Mouse (Mus musculus) MEL (cell line): ENCODE data around the gene Mul1. TPM values are rescaled to one million over a fixed set of nuclear protein-coding genes. Genes with fewer than 3 reads are reported as not detected.

ENCODE experiments used
- DNase-seq: peaks from one replicate; pipeline ENCODE4 v3.0.0; 2011; ENCODE audit warnings: low read depth, low spot score
- H3K27ac ChIP-seq: 2 replicates; pipeline ENCODE4 v1.5.1; 2012; ENCODE audit warnings: low read depth, mild to moderate bottlenecking, control low read depth, low read length, moderate library complexity; ENCODE audit not compliant: control insufficient read depth
- H3K27me3 ChIP-seq, 2 experiments: fragments of 150-350 bp in 1 of 2; sonication (generic) in 1 of 2; 2 replicates each; pipeline ENCODE4 v1.6.1; 2012; ENCODE audit warnings: low read length in 2 of 2, mild to moderate bottlenecking in 2 of 2, improper control_type of control experiment in 1 of 2, moderate library complexity in 1 of 2; ENCODE audit not compliant: insufficient read depth in 2 of 2, control insufficient read depth in 1 of 2
- H3K36me3 ChIP-seq, 2 experiments: 2 replicates each; pipeline ENCODE4 v1.6.1; 2012 to 2014; ENCODE audit warnings: low read length in 2 of 2, improper control_type of control experiment in 1 of 2, inconsistent platforms in 1 of 2, mild to moderate bottlenecking in 1 of 2; ENCODE audit not compliant: insufficient read depth in 2 of 2, control insufficient read depth in 1 of 2
- H3K4me1 ChIP-seq, 2 experiments: fragments of 150-350 bp in 1 of 2; sonication (generic) in 1 of 2; 2 replicates each; pipeline ENCODE4 v1.6.1; 2012; ENCODE audit warnings: low read length in 2 of 2, improper control_type of control experiment in 1 of 2, mild to moderate bottlenecking in 1 of 2; ENCODE audit not compliant: insufficient read depth in 2 of 2, control insufficient read depth in 1 of 2
- H3K4me3 ChIP-seq, 2 experiments: fragments of 150-350 bp in 1 of 2; sonication (generic) in 1 of 2; 2 replicates each; pipeline ENCODE4 v1.5.1; 2012; ENCODE audit warnings: low read depth in 2 of 2, low read length in 2 of 2, mild to moderate bottlenecking in 2 of 2, moderate library complexity in 2 of 2, control low read depth in 1 of 2, improper control_type of control experiment in 1 of 2; ENCODE audit not compliant: control insufficient read depth in 1 of 2, insufficient read depth in 1 of 2
- H3K79me2 ChIP-seq: 2 replicates; pipeline ENCODE4 v1.6.1; 2012; ENCODE audit warnings: mild to moderate bottlenecking, low read length, moderate library complexity; ENCODE audit not compliant: control insufficient read depth, poor library complexity, insufficient read depth
- H3K9ac ChIP-seq: 2 replicates; pipeline ENCODE4 v1.6.1; 2012; ENCODE audit warnings: low read depth, mild to moderate bottlenecking, control low read depth, low read length, moderate library complexity; ENCODE audit not compliant: control insufficient read depth, poor library complexity, severe bottlenecking
- H3K9me3 ChIP-seq: fragments of 150-350 bp; sonication (generic); replicated peaks from 2 replicates; pipeline ENCODE4 v1.6.1; 2012; ENCODE audit warnings: mild to moderate bottlenecking, low read length, improper control_type of control experiment, moderate library complexity; ENCODE audit not compliant: insufficient read depth
- CHD1 ChIP-seq: IDR thresholded peaks from 2 replicates; pipeline ENCODE4 v1.6.1; 2012; ENCODE audit warnings: low read depth, mild to moderate bottlenecking, inconsistent platforms, low read length, improper control_type of control experiment
- ELF1 ChIP-seq: IDR thresholded peaks from 2 replicates; pipeline ENCODE4 v1.6.1; 2014; ENCODE audit warnings: low read depth, mild to moderate bottlenecking, inconsistent platforms, low read length, improper control_type of control experiment, moderate library complexity
- EP300 ChIP-seq, 2 experiments: IDR thresholded peaks; 2 replicates each; pipeline ENCODE4 v1.6.1; 2011; ENCODE audit warnings: improper control_type of control experiment in 2 of 2, low read length in 2 of 2, low read depth in 1 of 2, mild to moderate bottlenecking in 1 of 2
- ETS1 ChIP-seq: IDR thresholded peaks from 2 replicates; pipeline ENCODE4 v1.6.1; 2012; ENCODE audit warnings: low read depth, mild to moderate bottlenecking, inconsistent platforms, low read length, improper control_type of control experiment, moderate library complexity
- GATA1 ChIP-seq: IDR thresholded peaks from 2 replicates; pipeline ENCODE4 v1.6.1; 2011; ENCODE audit warnings: low read depth, low read length, improper control_type of control experiment
- HCFC1 ChIP-seq: IDR thresholded peaks from 2 replicates; pipeline ENCODE4 v1.6.1; 2012; ENCODE audit warnings: low read depth, mild to moderate bottlenecking, inconsistent platforms, low read length, improper control_type of control experiment, moderate library complexity
- MAX ChIP-seq: IDR thresholded peaks from 2 replicates; pipeline ENCODE4 v1.6.1; 2011; ENCODE audit warnings: low read length, improper control_type of control experiment
- MXI1 ChIP-seq: IDR thresholded peaks from 2 replicates; pipeline ENCODE4 v1.6.1; 2011; ENCODE audit warnings: mild to moderate bottlenecking, low read depth, low read length, improper control_type of control experiment
- NRF1 ChIP-seq: IDR thresholded peaks from 2 replicates; pipeline ENCODE4 v1.6.1; 2014; ENCODE audit warnings: low read depth, mild to moderate bottlenecking, inconsistent platforms, low read length, improper control_type of control experiment, moderate library complexity; ENCODE audit not compliant: poor library complexity, insufficient read depth, severe bottlenecking
- POLR2AphosphoS2 ChIP-seq: IDR thresholded peaks from 2 replicates; pipeline ENCODE4 v1.6.1; 2011; ENCODE audit warnings: low read length, improper control_type of control experiment
- POLR2AphosphoS5 ChIP-seq: IDR thresholded peaks from 2 replicates; pipeline ENCODE4 v1.6.1; 2012; ENCODE audit warnings: low read depth, borderline replicate concordance, mild to moderate bottlenecking, inconsistent platforms, low read length, moderate library complexity, mixed read lengths
- SIN3A ChIP-seq: IDR thresholded peaks from 2 replicates; pipeline ENCODE4 v1.6.1; 2012; ENCODE audit warnings: low read length, improper control_type of control experiment, inconsistent platforms
- TAL1 ChIP-seq: IDR thresholded peaks from 2 replicates; pipeline ENCODE4 v1.6.1; 2012; ENCODE audit warnings: mild to moderate bottlenecking, inconsistent platforms, low read length, moderate library complexity, mixed read lengths
- TBP ChIP-seq: IDR thresholded peaks from 2 replicates; pipeline ENCODE4 v1.8.0; 2011; ENCODE audit warnings: low read depth, low read length, improper control_type of control experiment
- TCF12 ChIP-seq: IDR thresholded peaks from 2 replicates; pipeline ENCODE4 v1.6.1; 2014; ENCODE audit warnings: low read depth, mild to moderate bottlenecking, inconsistent platforms, low read length, improper control_type of control experiment, moderate library complexity
- UBTF ChIP-seq: IDR thresholded peaks from 2 replicates; pipeline ENCODE4 v1.6.1; 2012; ENCODE audit warnings: low read depth, mild to moderate bottlenecking, inconsistent platforms, low read length, improper control_type of control experiment, moderate library complexity, borderline replicate concordance; ENCODE audit not compliant: insufficient read depth
- USF1 ChIP-seq: IDR thresholded peaks from 2 replicates; pipeline ENCODE4 v1.6.1; 2014; ENCODE audit warnings: low read depth, mild to moderate bottlenecking, inconsistent platforms, low read length, improper control_type of control experiment, moderate library complexity
- ZKSCAN1 ChIP-seq: IDR thresholded peaks from 2 replicates; pipeline ENCODE4 v1.6.1; 2012; ENCODE audit warnings: low read depth, mild to moderate bottlenecking, inconsistent platforms, low read length, improper control_type of control experiment, moderate library complexity
- ZMIZ1 ChIP-seq: IDR thresholded peaks from 2 replicates; pipeline ENCODE4 v1.6.1; 2012; ENCODE audit warnings: low read depth, mild to moderate bottlenecking, inconsistent platforms, low read length, improper control_type of control experiment, moderate library complexity
- polyA plus RNA-seq, 2 experiments: library from polyadenylated mRNA; stranded (reverse) in 1 of 2; unstranded in 1 of 2; fragments of >175 nt in 1 of 2; fragments of >200 nt in 1 of 2; gene quantifications; 2 replicates each; pipeline versions ENCODE4 v1.2.1 to v1.2.4; 2012; ENCODE audit warnings: low replicate concordance in 2 of 2, low read depth in 1 of 2; ENCODE audit not compliant: insufficient read length in 2 of 2, insufficient read depth in 1 of 2, missing spikeins in 1 of 2
- total RNA-seq: library from RNA; depleted of rRNA; stranded (reverse); fragments of 300-350 nt; gene quantifications from 2 replicates; pipeline ENCODE4 v1.2.3, GENCODE M21; 2012

Gene Mul1
- total and polyA plus RNA-seq, 3 experiments = 31.3 to 31.9 TPM; not detected in 1

DNA sequence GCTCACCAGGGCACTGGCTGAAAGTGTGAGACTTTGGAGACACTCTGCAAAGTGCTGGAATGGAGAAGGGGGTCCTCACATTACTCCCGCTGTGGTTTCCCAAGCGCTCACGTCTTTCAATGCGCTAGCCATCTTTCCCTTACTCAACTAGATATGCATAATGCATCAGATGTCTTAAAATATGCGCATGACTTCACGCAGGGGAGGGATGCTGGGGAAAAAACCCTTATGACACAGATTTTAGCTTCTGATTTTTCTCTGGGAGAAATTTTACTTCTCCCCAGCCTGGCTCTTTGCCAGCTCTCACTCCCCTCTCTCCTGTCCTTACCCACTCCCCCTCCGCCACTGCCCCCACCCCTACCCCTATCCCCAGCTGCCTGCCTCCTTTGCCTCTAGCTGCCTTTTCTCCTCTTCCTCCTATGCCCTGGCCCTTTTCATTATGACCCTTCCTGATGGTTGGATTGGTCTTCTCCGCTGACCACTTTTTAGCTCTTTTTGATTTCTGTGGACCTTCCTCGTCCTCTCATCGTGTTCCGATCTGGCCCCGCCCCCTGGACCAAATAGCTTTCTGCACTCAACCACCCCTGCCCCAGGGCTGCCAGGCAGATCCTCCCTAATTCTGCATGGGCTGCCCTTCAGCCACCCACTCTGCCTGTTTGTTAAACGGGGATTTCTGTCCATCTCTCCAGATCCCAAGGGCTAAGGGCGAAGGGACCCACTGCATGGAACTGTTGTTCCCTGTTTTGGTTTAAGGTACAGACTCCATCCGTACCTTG lies 13.5 kb downstream of the Mul1 start:
- Histone ChIP-seq H3K9me3 (no peaks in the 10 kb centered on the region), H3K9ac (peak overlapping the region; percentile 89), H3K4me3 (peak overlapping the region; percentile 52 to 53; a peak in 3 of 4 replicates), H3K27ac (no peak overlapping the region), H3K79me2 (peaks cover 2% of the 10 kb centered on the region; the same call in 1 of the 2 replicates), H3K27me3 (no peaks in the 10 kb centered on the region), H3K4me1 (peaks cover 0 to 3% of the 10 kb centered on the region in 2 experiments; a peak in 1 of 4 replicates), H3K36me3 (no peaks in the 10 kb centered on the region; a peak in 1 of 4 replicates)
- TF ChIP-seq CHD1 = no peak
- no peak for TF ChIP-seq POLR2AphosphoS5
- no peak for TF ChIP-seq SIN3A
- TF ChIP-seq TCF12 = no peak
- no peak for TF ChIP-seq ZMIZ1
- no peak for TF ChIP-seq TAL1
- TF ChIP-seq TBP = no peak
- no peak for TF ChIP-seq GATA1
- TF ChIP-seq USF1 = no peak
- TF ChIP-seq MAX = no peak
- no peak for TF ChIP-seq ZKSCAN1
- no peak for TF ChIP-seq MXI1
- TF ChIP-seq POLR2AphosphoS2 = no peak
- TF ChIP-seq NRF1 = no peak
- no peak for TF ChIP-seq HCFC1
- no peak for TF ChIP-seq ELF1
- TF ChIP-seq ETS1 = no peak
- no peak for TF ChIP-seq UBTF
- no peak for TF ChIP-seq EP300 (IDR thresholded peaks at IDR 0.05; ENCODE audit: low read depth in 1 of 2, low read length in 2 of 2)
- DNase-seq = no peak
